Mouse (Mus musculus) embryo, embryonic 9.5 days (tissue): ENCODE measurements around the gene Cnnm2.
"Not testable (repeated sequence)": the region's sequence is repeated elsewhere in the genome, so short reads cannot be mapped to it uniquely, and the experiment has no call there.

Experiments
- DNase-seq: peaks from one replicate; pipeline ENCODE4 v3.0.0-alpha.2; 2017; ENCODE audit errors: extremely low spot score

Cnnm2 gene

DNA sequence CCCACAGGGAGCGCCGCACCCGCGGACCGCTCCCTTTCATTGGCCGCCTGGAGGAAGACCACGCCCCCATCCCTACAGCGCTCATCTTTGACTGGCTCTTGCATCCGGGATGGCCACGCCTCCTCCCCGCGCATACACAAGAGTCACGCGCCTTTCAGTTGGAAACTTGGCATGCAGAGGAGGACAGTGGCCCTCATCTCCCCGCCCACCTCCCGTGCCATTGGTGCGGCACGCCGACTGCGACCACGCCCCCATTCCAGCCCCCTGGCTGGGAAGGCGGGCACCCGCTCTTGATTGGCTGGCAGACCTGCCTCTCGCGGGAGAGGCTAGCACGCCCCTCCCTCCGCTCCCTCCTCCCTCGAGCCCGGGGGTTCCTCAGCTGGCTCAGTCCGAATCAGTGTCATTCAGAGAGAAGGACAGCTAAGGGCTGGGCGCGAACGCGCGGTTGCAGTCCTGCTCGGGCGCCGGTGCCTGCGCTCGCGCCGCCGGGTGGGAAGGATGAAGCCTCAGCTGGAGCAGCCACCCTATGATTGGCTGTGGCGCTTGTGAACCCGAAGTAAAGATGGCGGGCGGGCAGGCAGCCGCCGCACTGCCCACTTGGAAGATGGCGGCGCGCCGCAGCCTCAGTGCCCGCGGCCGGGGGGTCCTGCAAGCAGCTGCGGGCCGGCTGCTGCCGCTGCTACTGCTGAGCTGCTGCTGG is at the start of gene Cnnm2:
TSS of gene Cnnm2 (plus strand) at position 350 of the 700 bp plus-strand sequence.
- DNase-seq = peak; percentile 100

DNA sequence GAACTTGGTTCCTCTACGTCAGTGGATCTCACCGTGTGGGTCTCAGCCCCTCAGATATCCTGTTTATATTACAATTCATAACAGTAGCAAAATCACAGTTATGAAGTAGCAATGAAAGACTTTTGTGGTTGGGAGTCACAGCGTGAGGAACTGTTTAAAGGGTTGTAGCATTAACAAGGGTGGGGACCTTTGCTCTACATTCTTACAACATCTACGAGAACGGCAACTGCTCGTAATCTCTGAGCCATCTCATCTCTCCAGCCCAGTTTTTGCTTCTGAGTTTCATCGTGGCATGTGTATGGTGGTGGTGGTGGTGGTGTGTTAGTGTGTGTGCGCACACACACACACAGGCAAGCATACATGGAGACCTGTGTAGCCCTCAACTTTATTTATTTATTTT is 47.2 kb upstream of the Cnnm2 start:
- DNase-seq = no peak

GRCm38 (mm10) chr19:46715016-46715415 is 46.4 kb upstream of the Cnnm2 start:
- no peak for DNase-seq

GRCm38 (mm10) chr19:46718150-46718549 is 43.2 kb upstream of the Cnnm2 start:
- DNase-seq = no peak

GRCm38 (mm10) chr19:46724411-46724810 is 37.0 kb upstream of the Cnnm2 start:
- no peak for DNase-seq

DNA sequence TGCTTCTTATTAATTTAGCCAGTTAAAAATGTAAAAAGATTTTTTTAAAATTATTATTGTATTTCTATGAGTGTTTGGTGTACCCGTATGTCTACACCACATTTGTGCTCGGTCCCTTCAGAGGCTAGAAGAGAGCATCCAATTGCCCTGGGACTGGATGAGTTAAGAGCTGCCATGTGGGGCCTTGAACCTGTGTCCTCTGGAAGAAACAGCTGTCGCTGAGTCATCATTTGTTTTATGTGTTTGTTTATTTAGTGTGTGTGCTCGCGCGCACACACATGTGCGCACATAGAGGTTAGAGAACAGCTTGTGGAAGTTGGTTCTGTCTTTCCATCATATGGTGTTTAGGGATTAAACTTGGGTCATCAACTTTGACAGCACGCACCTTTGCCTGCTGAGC is 35.3 kb upstream of the Cnnm2 start:
- no peak for DNase-seq

DNA sequence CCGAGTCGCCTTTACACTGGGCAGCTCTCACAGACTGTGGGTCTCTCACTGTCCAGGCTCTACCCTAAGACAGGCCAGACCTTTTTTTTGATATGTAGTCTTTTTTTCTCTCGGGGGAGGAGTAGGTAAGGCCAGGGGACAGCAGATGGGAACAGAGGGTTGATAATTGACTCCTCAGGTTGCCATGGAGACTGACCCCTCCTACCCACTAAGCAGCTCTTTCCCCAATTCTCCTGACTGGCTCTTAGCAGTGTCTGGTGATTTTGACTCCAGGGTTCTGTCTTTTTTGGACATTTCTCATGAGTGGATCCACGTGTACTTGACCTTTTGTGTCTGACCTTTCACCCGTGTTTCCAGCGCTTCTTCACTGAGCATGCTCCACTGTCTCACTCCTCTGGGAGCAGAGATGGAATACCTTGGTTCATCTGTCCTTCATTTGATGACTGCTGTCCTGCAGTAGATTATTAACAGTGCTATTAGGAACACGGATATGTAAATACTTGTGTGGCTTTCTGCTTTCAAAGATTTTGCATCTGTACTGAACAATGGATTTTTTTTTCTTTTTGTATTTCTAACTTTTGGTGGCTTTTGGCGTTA is 34.2 kb upstream of the Cnnm2 start:
- peak; percentile 49 for DNase-seq

DNA sequence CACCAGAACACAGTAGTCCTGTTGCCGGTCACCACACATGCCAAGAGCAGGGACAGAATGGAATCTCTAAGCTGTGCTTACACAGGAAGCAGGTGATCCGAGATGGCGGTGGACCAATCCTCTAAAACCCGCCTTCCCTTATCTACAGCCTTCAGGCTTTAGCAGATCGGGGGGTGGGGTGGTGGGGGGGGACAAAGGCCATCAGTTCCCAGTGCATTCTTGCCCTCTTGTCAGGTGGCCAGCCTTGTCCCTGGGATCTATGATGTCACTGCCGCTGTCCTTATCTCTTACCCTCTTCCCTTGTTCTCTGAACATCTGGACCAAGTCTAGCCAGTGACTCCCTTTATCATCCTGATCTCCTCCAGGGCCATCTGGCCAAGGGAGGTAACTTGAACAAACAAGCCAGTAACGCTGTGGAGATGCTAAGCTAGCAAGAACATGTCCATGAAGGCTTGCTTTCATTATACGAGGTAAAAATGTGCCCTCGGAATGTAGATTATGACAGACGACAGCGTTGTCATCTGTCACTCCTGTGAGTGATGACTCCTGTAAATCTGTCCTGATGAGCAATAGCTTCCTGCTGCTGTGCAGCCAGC is 33.4 kb upstream of the Cnnm2 start:
- no peak for DNase-seq

- no peak for DNase-seq
These were observed 32.5 kb upstream of the Cnnm2 start for GRCm38 (mm10) chr19:46728909-46729308.

GRCm38 (mm10) chr19:46731351-46731750 is 30.0 kb upstream of the Cnnm2 start:
- DNase-seq = no peak

DNA sequence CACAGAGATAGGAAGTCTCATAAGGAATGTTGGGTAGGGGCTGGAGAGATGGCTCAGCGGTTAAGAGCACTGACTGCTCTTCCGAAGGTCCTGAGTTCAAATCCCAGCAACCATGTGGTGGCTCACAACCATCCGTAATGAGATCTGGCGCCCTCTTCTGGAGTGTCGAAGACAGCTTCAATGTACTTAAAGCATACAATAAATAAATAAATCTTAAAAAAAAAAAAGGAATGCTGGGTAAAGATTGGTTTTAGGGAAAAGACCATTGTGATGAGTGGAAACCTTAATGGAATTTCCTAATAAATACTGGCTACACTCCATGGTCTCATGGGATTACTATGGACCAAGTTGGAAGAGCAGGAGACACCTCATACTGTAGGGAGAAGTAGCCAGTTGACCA is 28.7 kb upstream of the Cnnm2 start:
- DNase-seq = not testable (repeated sequence)

DNA sequence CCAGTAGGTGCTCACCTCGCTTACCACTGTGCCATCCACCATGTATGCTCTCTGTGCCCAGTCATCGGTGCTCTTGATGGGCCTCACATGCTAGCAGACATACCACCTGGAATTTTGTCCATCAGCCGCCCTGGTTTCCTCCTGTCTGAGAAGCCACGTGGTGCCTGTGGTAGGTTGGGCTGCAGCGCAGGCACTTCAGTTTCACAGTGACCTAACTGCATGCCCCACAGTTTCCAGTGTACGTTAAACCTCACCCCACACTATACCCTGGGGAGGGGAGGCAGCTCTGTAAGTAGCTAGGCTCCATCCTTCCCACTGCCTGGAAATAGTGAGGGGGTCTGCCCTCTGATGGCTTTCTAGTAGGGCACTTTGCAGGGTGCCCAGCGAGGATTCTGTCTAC is 27.8 kb upstream of the Cnnm2 start:
- DNase-seq = no peak

GRCm38 (mm10) chr19:46735241-46735640 is 26.2 kb upstream of the Cnnm2 start:
- DNase-seq = no peak

DNA sequence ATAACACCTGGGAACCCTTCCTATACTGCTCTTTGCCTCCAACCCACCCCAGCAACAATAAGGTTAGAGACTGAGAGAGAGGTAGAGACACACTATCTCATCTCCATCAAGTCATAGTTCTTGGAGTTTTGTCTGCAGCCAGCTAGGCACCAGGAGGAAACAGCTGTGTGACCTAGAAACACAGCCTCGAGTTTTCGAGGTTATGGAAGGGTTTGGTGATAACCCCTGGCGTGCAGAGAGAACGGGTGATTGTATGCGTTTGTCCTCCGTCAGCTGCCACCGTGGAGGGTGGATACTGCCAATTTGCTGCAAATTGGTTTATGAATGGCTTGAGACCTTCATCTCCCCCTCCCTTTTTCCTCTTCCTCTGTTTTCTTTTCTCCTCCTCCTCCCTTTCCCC is 24.3 kb upstream of the Cnnm2 start:
- DNase-seq = no peak

- DNase-seq = peak; percentile 63
These were observed 20.9 kb upstream of the Cnnm2 start for GRCm38 (mm10) chr19:46740341-46741008.

DNA sequence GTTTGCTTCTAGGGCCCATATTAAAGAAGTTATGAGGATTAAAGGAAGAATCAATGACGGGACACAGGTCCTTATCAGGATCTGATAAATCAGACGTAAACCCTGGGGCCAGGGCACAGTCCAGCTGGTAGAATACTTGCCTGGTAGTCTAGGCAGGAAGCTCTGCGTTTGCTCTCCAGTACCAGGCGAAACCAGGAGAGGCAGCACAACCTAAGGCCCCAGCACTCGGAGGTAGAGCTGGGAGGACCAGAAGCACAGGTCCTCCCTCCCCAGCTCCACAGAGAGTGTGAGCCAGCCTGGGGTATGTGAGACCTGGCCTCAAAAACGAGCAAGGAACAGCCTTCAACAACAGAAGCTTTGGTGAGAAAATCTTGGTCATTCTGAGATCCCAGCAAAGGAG is 19.8 kb upstream of the Cnnm2 start:
- no peak for DNase-seq

GRCm38 (mm10) chr19:46744681-46745080 is 16.7 kb upstream of the Cnnm2 start:
- DNase-seq = no peak

GRCm38 (mm10) chr19:46747799-46748198 is 13.6 kb upstream of the Cnnm2 start:
- no peak for DNase-seq

GRCm38 (mm10) chr19:46752235-46752634 is 9.2 kb upstream of the Cnnm2 start:
- DNase-seq = no peak

DNA sequence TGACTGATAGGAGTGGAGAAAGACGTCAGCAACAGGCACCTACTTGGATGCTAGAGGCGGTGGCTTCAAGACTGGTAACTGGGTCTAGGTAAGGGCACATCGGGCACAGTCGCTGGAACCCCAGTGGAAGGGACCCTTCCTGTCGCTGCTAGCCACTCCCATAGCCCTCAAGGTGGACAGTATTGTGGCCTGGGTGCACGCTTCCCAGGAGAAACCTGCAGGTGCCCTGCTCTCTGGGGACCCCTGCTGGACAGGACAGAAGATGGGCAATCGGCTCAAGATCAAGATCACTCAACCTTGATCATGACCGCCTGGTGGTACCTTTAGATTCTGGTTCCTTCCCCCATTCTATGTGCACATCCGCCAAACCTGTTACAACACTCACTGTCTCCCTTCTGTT is 6.3 kb upstream of the Cnnm2 start:
- peak; percentile 18 for DNase-seq

GRCm38 (mm10) chr19:46756221-46756620 is 5.2 kb upstream of the Cnnm2 start:
- DNase-seq = no peak

GRCm38 (mm10) chr19:46759096-46759495 is 2.3 kb upstream of the Cnnm2 start:
- no peak for DNase-seq

- DNase-seq = not testable (repeated sequence)
These were observed 1.5 kb upstream of the Cnnm2 start for GRCm38 (mm10) chr19:46759909-46760308.
